Mouse (Mus musculus): Measurements from ENCODE around the gene Ccser1. TPM values are rescaled to one million over a fixed set of nuclear protein-coding genes. Genes with fewer than 3 reads are reported as not detected.
A peak's percentile ranks its signal among the peaks of the same experiment; 100 is the strongest.

The Ccser1 gene
- polyA plus RNA-seq, 1 experiment from 2014 or later = 17.9 TPM

DNA sequence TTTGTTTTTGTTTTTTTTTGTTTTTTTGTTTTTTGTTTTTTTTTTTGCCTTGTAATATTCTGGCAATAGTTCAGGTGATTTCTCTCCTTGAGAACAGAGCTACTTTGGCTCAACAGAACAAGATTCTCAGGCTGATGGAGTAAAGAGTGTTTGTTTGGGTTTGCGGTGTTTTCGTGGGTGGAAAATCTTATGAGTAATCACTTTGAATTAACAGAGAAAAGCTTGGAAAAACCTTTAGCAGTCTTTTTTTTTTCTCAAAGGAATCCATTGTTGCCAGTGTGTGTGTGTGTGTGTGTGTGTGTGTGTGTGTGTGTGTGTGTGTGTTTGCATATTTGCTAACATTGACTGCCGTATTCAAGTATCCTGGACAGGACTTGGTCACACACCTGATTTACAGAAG is 81.3 kb downstream of the Ccser1 start:
- peaks cover 3% of the 10 kb centered on the region; the same call in 1 of the 2 replicates for H3K4me1 ChIP-seq
- WGBS = 75% methylated on average over 3 of the region's 3 CpGs
- ATAC-seq (ENCODE audit: low FRiP score) = no peak

DNA sequence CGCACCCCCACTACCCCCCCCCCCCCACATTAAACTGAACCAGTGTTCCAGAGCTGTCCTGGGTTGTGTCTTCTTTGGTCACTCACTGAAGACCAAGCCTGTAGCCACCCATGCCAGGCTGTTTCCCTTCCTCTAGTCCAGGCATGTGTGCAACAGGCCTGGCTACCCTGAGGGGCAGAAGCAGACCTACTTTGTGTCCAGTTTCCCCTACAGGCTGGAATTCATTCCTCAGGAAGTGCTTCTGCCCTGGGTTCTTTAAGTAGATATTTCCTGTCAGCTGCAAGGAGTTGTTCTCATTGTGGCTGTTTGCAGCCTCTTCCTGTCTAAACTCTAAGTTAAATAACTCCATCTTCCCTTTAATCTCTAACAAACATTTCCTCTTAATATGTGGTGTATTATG is 82.3 kb downstream of the Ccser1 start:
- WGBS = 60% methylated on average over 1 of the region's 1 CpGs

More for the DNA sequence above, 81.3 kb downstream of the Ccser1 start:
- H3K27ac ChIP-seq = no peak overlapping the region
- no peak overlapping the region for H3K4me2 ChIP-seq (replicated peaks)
- no peaks in the 10 kb centered on the region for H3K27me3 ChIP-seq
- no peaks in the 10 kb centered on the region for H3K36me3 ChIP-seq
- no peaks in the 10 kb centered on the region for H3K9me3 ChIP-seq (replicated peaks)
- H3K4me3 ChIP-seq = no peak overlapping the region
- H3K9ac ChIP-seq = no peak overlapping the region

DNA sequence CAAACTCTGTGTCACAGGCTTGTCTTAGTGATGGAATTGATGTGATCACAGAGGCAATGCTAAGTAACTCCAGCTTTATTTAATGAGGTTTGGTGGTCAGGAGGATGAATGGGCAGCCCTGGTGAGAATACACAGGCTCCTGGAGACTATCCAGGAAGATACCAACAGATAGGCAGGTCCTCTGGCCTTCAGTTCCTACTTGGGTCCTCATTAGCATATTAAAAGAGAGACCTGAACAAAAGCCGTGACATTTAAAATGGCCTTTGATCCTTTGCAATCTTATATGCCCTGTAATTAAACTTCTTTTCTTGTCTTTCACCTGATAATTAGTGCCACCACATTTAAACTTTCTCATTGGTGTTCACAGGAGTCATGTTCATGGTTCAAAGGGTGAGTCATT is 83.2 kb downstream of the Ccser1 start:
- Histone ChIP-seq H3K4me3 (no peak overlapping the region), H3K9me3 (replicated peaks) (no peaks in the 10 kb centered on the region), H3K4me1 (peaks cover 3% of the 10 kb centered on the region; the same call in 1 of the 2 replicates), H3K27me3 (no peaks in the 10 kb centered on the region), H3K4me2 (replicated peaks) (no peak overlapping the region), H3K27ac (no peak overlapping the region), H3K9ac (no peak overlapping the region), H3K36me3 (no peaks in the 10 kb centered on the region)
- no peak for ATAC-seq (ENCODE audit: low FRiP score)
- 11% methylated on average over 1 of the region's 1 CpGs for WGBS

More for the DNA sequence above, 82.3 kb downstream of the Ccser1 start:
- no peak for ATAC-seq (ENCODE audit: low FRiP score)
- H3K36me3 ChIP-seq = no peaks in the 10 kb centered on the region
- peaks cover 3% of the 10 kb centered on the region; the same call in 1 of the 2 replicates for H3K4me1 ChIP-seq
- H3K4me2 ChIP-seq (replicated peaks) = no peak overlapping the region
- no peak overlapping the region for H3K9ac ChIP-seq
- no peak overlapping the region for H3K27ac ChIP-seq
- H3K4me3 ChIP-seq = no peak overlapping the region
- no peaks in the 10 kb centered on the region for H3K9me3 ChIP-seq (replicated peaks)
- no peaks in the 10 kb centered on the region for H3K27me3 ChIP-seq

DNA sequence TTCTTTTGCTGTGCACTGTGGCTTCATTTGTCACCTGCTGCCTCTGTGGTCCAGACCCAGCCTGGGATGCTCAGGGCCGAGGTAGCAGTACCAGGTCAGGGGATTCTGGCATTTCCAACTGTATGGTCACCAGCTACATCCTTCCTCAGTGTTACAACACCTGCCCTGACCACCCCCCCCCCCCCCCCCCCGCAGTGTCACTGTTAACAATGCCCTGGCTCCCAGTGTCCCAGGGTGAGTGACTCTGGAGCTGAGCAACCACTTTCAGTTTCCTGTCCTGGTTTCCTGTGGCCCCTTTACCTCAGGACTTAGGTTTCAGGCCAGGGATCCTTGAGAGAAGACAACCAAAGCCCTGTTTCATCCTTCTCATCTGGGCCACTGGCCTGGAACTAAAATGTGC is 90.9 kb downstream of the Ccser1 start:
- no peak overlapping the region for H3K9ac ChIP-seq
- no peak for ATAC-seq (ENCODE audit: low FRiP score)
- H3K4me3 ChIP-seq = no peak overlapping the region
- no peaks in the 10 kb centered on the region for H3K27me3 ChIP-seq
- H3K4me2 ChIP-seq (replicated peaks) = no peak overlapping the region
- no peak overlapping the region for H3K27ac ChIP-seq
- H3K9me3 ChIP-seq (replicated peaks) = no peaks in the 10 kb centered on the region
- 74% methylated on average over 1 of the region's 2 CpGs for WGBS
- H3K4me1 ChIP-seq = no peaks in the 10 kb centered on the region
- no peaks in the 10 kb centered on the region for H3K36me3 ChIP-seq

DNA sequence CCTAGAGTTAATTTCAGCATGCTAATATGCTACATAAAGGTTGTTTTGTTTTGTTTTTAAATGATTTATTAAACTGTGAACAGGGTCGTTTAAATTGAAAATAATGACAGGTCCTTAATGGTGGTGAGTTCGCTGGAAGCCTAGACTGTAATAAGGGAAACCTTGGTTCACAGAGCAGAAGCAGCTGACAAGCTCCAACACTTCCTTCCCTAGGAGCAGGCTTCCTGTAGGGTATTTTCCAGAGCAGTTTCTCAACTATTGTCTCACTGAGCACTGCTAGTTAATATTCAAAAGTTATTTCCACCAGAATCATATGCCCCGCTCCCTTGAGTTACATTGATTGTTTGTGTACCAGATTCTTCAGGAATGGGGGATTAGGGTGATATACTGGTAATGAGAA is 93.3 kb downstream of the Ccser1 start:
- H3K4me2 ChIP-seq (replicated peaks) = no peak overlapping the region
- H3K9ac ChIP-seq = no peak overlapping the region
- H3K4me3 ChIP-seq = no peak overlapping the region
- 91% methylated on average over 3 of the region's 3 CpGs for WGBS
- ATAC-seq (ENCODE audit: low FRiP score) = no peak
- H3K27me3 ChIP-seq = no peaks in the 10 kb centered on the region
- no peaks in the 10 kb centered on the region for H3K9me3 ChIP-seq (replicated peaks)
- no peaks in the 10 kb centered on the region for H3K36me3 ChIP-seq
- H3K27ac ChIP-seq = no peak overlapping the region
- no peaks in the 10 kb centered on the region for H3K4me1 ChIP-seq

DNA sequence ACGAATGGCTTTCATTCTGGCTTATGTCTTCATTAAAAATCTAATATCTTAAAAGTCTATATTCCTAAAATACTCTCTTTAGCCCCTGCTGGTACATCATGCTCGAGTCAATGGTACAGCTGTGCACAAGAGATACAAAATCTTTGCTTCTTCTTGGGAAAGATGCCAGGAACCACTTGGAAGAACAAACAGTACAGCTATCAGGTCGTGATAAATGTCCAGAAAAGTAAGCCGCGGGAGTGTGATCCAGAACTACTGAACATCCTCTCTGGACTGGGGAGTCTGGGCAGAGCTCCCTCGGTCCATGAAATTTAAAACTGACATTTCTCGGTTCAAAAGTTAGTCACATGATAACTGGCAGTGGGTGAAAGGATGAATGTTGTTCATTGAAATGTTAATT is 99.4 kb downstream of the Ccser1 start:
- Histone ChIP-seq H3K36me3 (no peaks in the 10 kb centered on the region), H3K27me3 (no peaks in the 10 kb centered on the region), H3K9ac (no peak overlapping the region), H3K4me2 (replicated peaks) (no peak overlapping the region), H3K4me1 (no peaks in the 10 kb centered on the region), H3K27ac (no peak overlapping the region), H3K9me3 (replicated peaks) (no peaks in the 10 kb centered on the region), H3K4me3 (no peak overlapping the region)
- WGBS = 86% methylated on average over 7 of the region's 7 CpGs
- no peak for ATAC-seq (ENCODE audit: low FRiP score)

DNA sequence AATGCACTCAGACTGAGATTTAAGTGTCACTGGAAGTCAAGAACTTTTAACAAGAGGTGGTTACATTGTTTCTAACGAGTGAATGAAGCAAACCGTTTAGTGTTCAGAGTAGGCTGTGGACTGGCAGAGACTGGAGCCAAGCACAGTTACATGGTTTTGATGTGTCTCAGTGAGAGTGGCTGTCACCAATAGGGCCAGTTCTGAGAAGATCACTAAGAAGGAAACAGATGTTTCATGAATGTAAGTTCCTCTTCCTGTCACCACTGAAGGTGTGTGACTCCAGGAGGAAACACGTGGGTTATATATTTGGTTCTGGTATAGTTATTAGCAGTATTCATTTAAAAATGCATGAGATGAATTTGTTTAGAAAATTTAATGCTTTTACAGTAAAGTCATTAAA is 112.8 kb downstream of the Ccser1 start:
- H3K27me3 ChIP-seq = no peaks in the 10 kb centered on the region
- no peak for ATAC-seq (ENCODE audit: low FRiP score)
- no peaks in the 10 kb centered on the region for H3K4me1 ChIP-seq
- H3K4me2 ChIP-seq (replicated peaks) = no peak overlapping the region
- H3K9me3 ChIP-seq (replicated peaks) = no peaks in the 10 kb centered on the region
- H3K9ac ChIP-seq = no peak overlapping the region
- H3K4me3 ChIP-seq = no peak overlapping the region
- H3K27ac ChIP-seq = no peak overlapping the region
- H3K36me3 ChIP-seq = no peaks in the 10 kb centered on the region
- 69% methylated on average over 3 of the region's 3 CpGs for WGBS

DNA sequence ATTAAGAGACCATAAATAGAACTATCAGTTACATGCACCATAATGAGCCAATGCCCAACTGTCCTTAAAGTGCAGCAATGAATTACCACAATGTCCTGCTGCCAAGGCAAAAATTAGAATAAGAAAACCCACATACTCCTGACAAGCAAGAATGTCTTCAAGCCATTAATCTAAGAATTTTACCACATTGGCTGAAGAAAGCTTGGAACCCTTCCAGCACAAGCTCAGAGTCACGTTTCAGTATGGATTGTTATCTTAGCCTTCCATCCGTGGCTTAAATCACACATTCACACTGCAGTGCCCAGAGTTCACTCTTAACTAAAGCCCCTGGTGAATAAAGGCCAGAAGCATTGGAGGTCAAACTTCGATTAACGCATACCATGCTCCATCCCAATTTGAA is 115.4 kb downstream of the Ccser1 start:
- ATAC-seq (ENCODE audit: low FRiP score) = no peak
- Histone ChIP-seq H3K9ac (no peak overlapping the region), H3K4me3 (no peak overlapping the region), H3K9me3 (replicated peaks) (no peaks in the 10 kb centered on the region), H3K27ac (no peak overlapping the region), H3K4me2 (replicated peaks) (no peak overlapping the region), H3K36me3 (no peaks in the 10 kb centered on the region), H3K4me1 (no peaks in the 10 kb centered on the region), H3K27me3 (no peaks in the 10 kb centered on the region)
- 50% methylated on average over 4 of the region's 4 CpGs for WGBS

DNA sequence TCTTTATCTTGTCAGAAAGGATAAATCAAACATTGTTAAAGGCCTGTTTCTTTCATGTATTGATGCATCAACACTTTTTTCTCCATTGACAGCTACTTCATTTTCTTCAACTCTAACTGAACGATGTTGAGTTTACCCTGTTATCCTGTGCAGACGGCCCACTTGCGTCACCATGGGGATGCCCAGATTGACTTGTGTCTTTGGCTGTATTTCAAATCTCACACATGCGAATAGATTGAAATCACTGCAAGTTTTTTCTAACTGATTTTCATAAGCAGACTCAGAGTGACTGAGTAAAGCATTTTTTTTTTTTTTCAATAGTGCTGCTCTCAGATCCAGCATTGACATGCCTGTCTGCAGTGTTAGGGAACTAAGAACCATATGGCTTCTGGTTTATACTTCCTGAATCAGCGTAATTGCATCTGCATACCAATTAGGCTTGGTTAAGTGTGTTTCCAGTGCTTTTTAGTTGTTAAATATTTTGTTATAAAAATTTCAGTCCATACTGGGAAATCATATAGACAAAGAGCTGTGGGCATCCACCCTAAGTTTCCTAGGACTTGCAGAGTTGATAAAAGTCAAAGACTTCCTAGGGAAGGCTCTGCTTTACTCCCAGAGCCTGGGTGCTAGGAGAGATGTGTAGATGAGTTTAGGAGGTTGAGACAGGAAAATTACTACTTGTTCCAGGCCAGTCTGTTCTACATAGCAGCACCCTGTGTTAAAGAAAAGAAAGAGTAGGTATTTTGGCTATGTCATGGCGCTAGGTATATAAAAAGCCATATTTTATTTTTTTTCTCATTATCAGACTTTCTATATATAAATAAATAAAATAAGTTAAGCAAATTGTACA is 116.3 kb downstream of the Ccser1 start:
- Histone ChIP-seq H3K4me3 (no peak overlapping the region), H3K27me3 (no peaks in the 10 kb centered on the region), H3K9ac (no peak overlapping the region), H3K4me1 (no peaks in the 10 kb centered on the region), H3K9me3 (replicated peaks) (no peaks in the 10 kb centered on the region), H3K27ac (no peak overlapping the region), H3K4me2 (replicated peaks) (no peak overlapping the region), H3K36me3 (no peaks in the 10 kb centered on the region)
- WGBS = 70% methylated on average over 6 of the region's 6 CpGs
- no peak for ATAC-seq (ENCODE audit: low FRiP score)

DNA sequence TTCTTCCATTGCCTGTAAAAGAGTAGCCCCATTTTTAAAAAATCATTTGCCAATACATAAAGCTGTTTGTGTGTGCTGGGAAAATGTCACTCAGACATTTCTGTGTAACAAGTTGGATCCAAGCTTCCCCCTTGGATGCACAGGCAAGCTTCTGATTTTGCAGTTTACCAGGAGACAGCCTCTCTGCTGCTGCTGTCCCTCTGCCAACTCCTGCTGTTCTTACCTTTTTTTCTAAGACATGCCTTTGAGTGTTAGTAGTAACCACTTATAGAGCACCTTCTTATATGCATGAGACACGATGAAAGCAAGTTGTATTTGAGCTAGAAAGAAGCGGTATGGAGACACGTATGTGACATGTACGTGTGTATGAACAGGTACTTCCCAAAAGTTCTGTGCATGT is 120.3 kb downstream of the Ccser1 start:
- H3K36me3 ChIP-seq = no peaks in the 10 kb centered on the region

DNA sequence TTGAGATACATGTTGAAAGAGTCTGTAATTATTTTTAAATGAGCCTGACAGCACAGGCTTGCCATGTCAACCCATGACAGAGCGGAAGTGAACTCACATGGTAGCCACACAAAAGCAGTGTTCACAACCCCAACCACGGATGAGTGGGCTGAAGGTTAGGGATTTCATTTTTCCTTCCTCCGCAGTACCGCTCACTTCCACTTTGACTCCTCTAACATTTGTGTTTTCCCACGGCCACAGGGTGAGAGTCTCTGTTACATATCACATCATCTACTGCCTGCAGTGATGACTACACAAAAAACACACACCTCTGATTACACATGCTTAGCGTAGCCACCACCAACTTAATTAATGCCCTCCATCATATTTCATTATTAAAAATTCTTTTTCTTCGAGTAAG is 120.9 kb downstream of the Ccser1 start:
- H3K9ac ChIP-seq = no peak overlapping the region
- no peaks in the 10 kb centered on the region for H3K36me3 ChIP-seq
- no peak overlapping the region for H3K27ac ChIP-seq
- H3K4me2 ChIP-seq (replicated peaks) = no peak overlapping the region
- H3K27me3 ChIP-seq = no peaks in the 10 kb centered on the region
- H3K4me3 ChIP-seq = no peak overlapping the region
- H3K9me3 ChIP-seq (replicated peaks) = no peaks in the 10 kb centered on the region
- no peaks in the 10 kb centered on the region for H3K4me1 ChIP-seq
- peak; percentile 38; the same call in 1 of the 2 replicates for ATAC-seq (ENCODE audit: low FRiP score)
- 75% methylated on average over 7 of the region's 7 CpGs for WGBS

More for the DNA sequence above, 120.3 kb downstream of the Ccser1 start:
- Histone ChIP-seq H3K4me1 (no peaks in the 10 kb centered on the region), H3K27ac (no peak overlapping the region), H3K9me3 (replicated peaks) (no peaks in the 10 kb centered on the region), H3K9ac (no peak overlapping the region), H3K27me3 (no peaks in the 10 kb centered on the region), H3K4me2 (replicated peaks) (no peak overlapping the region), H3K4me3 (no peak overlapping the region)
- 94% methylated on average over 4 of the region's 4 CpGs for WGBS
- no peak for ATAC-seq (ENCODE audit: low FRiP score)

DNA sequence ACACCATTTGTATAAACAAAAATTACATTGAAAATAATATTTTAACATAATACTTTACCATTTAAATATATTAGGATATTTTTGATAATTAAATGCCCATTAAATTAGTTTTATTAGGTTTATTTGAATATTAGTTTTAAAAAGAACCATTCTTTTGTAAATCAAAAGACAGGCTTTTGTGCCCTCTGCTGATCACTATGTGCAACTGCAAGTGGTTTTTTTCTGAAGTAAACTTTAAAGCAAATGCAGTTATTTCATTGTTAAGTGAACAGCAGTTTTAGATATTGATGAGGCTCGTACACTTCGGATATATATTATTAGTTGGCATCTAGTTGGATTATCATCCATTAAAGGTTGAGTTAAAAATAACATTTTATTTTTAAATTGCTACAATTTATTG is 121.5 kb downstream of the Ccser1 start:
- Histone ChIP-seq H3K27me3 (no peaks in the 10 kb centered on the region), H3K9me3 (replicated peaks) (no peaks in the 10 kb centered on the region), H3K4me2 (replicated peaks) (no peak overlapping the region), H3K36me3 (no peaks in the 10 kb centered on the region), H3K27ac (no peak overlapping the region), H3K4me1 (no peaks in the 10 kb centered on the region), H3K9ac (no peak overlapping the region), H3K4me3 (no peak overlapping the region)
- WGBS = 25% methylated on average over 2 of the region's 2 CpGs
- ATAC-seq (ENCODE audit: low FRiP score) = no peak

Measured in hindbrain, embryonic 12.5 days (tissue).